25 mouse cellular contexts compared by ENCODE assay signal in the genomic region with DNA sequence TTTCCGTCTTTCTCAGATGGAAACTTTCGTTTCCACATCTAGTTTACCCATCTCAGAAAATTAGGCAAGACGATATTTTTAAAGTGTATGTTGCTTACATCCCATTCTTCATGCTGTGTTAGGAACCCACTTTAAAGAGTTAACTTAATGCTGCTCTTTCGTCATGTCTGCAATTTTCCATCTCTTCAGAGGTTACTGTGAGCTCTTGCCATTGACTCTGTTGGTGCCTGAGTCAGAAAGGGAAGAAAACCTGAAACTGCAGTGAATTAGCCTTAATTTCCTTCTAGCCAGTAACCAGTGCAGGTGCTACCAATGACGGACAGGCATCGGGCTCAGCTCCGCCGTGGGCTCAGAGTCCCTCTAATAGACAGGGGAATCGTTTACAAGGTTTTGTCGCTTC.
"Had no signal": no experiment of that assay in that cellular context is flagged by ENCODE, and none has a peak within 500 bp of the region (broad histone marks: within the 10 kb centered on the region; RNA-seq: fewer than 3 reads in every experiment).

No protein-coding gene starts in this region.

- H3K27me3 ChIP-seq: heart, embryonic 12.5 days; hindbrain, embryonic 12.5 days; intestine, embryonic 15.5 days; limb, embryonic 12.5 days; liver, embryonic 13.5 days had no signal

- H3K9me3 ChIP-seq: heart, embryonic 10.5 days; heart, embryonic 12.5 days; hindbrain, embryonic 10.5 days; hindbrain, embryonic 12.5 days; intestine, embryonic 15.5 days; limb, embryonic 10.5 days; limb, embryonic 12.5 days; liver, embryonic 13.5 days had no signal

- H3K36me3 ChIP-seq: heart, embryonic 10.5 days; heart, embryonic 12.5 days; hindbrain, embryonic 10.5 days; hindbrain, embryonic 12.5 days; intestine, embryonic 15.5 days; limb, embryonic 10.5 days; limb, embryonic 12.5 days; liver, embryonic 13.5 days had no signal

- ATAC-seq: hindbrain, embryonic 16.5 days; intestine, embryonic 15.5 days; intestine, postnatal 0 days had no signal

- H3K9ac ChIP-seq: heart, embryonic 12.5 days; hindbrain, embryonic 12.5 days; hindbrain, embryonic 14.5 days; intestine, embryonic 15.5 days; limb, embryonic 12.5 days; liver, embryonic 13.5 days had no signal

- H3K4me1 ChIP-seq: heart, embryonic 10.5 days; heart, embryonic 12.5 days; hindbrain, embryonic 10.5 days; hindbrain, embryonic 12.5 days; intestine, embryonic 15.5 days; limb, embryonic 12.5 days; liver, embryonic 13.5 days had no signal

- H3K4me3 ChIP-seq: gastrocnemius, adult 2 months; heart, embryonic 10.5 days; heart, embryonic 12.5 days; hindbrain, embryonic 10.5 days; hindbrain, embryonic 12.5 days; intestine, embryonic 15.5 days; layer of hippocampus, adult 2 months; left cerebral cortex, adult 2 months; limb, embryonic 10.5 days; limb, embryonic 12.5 days; liver, embryonic 13.5 days had no signal

- H3K27ac ChIP-seq: gastrocnemius, adult 2 months; heart, embryonic 10.5 days; hindbrain, embryonic 10.5 days; hindbrain, embryonic 12.5 days; hindbrain, embryonic 14.5 days; intestine, embryonic 15.5 days; layer of hippocampus, adult 2 months; left cerebral cortex, adult 2 months; limb, embryonic 10.5 days; limb, embryonic 12.5 days; liver, embryonic 13.5 days had no signal

- H3K4me2 ChIP-seq: heart, embryonic 12.5 days; hindbrain, embryonic 12.5 days; hindbrain, embryonic 14.5 days; intestine, embryonic 15.5 days; limb, embryonic 12.5 days; liver, embryonic 11.5 days; liver, embryonic 13.5 days had no signal

- DNase-seq: gastrocnemius, adult 2 months; gastrocnemius, postnatal 10 days; gastrocnemius, postnatal 25 days; heart, postnatal 10 days; heart, postnatal 4 days; kidney, adult 18-20 months; kidney, adult 8-10 months; kidney, postnatal 10 days; kidney, postnatal 25 days; kidney, postnatal 4 days; liver; liver, embryonic 13.5 days had no signal
